Mouse (Mus musculus) splenic B cell, adult 2 months (primary cell): ENCODE results near the gene Mark3.
"Not testable (repeated sequence)": the region's sequence is repeated elsewhere in the genome, so short reads cannot be mapped to it uniquely, and the experiment has no call there.

Experiments used
- DNase-seq: peaks from one replicate; pipeline ENCODE4 v3.0.0-alpha.2; 2011; ENCODE audit warnings: low read depth, low spot score
- H3K27me3 ChIP-seq: 2 replicates; pipeline ENCODE4 v1.6.1; 2012; ENCODE audit warnings: mild to moderate bottlenecking, low read length, moderate library complexity, mixed read lengths; ENCODE audit not compliant: control insufficient read depth, poor library complexity, insufficient read depth, severe bottlenecking
- H3K36me3 ChIP-seq: 2 replicates; pipeline ENCODE4 v1.6.1; 2012; ENCODE audit warnings: mild to moderate bottlenecking, low read length, moderate library complexity, mixed read lengths; ENCODE audit not compliant: control insufficient read depth, poor library complexity, insufficient read depth, severe bottlenecking

Mark3 gene

DNA sequence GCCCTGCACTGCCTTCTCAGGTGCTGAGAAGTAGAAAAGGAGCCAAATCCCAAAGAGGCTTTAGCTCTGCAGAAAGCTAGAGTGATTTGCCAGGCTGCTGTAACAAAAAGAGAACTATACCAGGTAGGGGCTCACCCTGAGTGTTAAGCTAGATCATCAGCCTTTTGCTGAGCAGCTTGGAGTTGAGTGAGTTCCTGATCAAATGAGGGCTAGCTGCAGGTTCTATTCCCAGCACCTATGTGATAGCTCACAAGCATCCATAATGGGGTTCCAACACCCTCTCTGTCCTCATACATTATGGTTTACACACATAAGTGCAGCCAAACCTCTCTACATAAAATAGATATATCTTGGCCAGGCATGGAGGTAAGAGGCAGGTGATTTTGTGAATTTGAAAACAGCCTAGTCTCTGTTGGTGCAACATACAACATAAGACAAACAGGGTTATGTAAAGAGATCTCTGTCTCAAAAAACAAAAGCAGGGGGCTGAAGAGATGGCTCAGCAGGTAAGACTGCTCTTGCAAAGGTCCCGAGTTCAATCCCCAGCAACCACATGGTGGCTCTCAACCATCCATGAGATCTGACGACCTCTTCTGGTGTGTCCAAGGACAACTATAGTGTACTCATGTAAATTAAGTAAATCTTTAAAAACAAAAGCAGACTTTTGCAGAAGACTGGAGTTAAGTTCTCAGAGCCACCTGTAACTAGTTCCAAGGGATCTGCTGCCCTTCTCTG, 25.6 kb upstream of the Mark3 start:
- H3K27me3 ChIP-seq = no peaks in the 10 kb centered on the region
- DNase-seq = no peak
- H3K36me3 ChIP-seq = peaks cover 9% of the 10 kb centered on the region; the same call in 1 of the 2 replicates

DNA sequence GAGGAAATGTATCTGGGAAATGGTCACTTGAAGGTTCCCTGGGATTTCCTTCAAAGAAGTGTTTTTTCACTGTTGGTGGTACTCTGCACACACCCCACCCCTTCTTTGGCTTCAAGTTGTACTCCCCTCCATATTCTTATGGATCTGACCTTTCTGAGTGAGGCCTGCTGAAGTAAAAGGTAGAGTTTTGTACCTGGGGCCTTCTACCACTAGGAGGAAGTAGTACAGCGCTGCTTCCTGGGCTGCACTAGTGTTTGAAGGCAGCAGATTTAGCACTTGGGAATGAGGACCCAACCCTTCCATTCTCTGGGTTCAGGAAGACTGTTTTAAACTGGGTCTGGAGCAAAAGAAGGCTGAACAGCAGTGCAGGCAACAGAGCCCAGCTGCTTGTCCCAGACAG, 23.6 kb upstream of the Mark3 start:
- no peak for DNase-seq
- H3K36me3 ChIP-seq = peaks cover 6% of the 10 kb centered on the region; the same call in 1 of the 2 replicates
- H3K27me3 ChIP-seq = no peaks in the 10 kb centered on the region

- no peak for DNase-seq
- Histone ChIP-seq H3K27me3 (no peaks in the 10 kb centered on the region), H3K36me3 (peaks cover 2% of the 10 kb centered on the region; the same call in 1 of the 2 replicates)
Observed at GRCm38 (mm10) chr12:111552342-111552741, 22.0 kb upstream of the Mark3 start.

DNA sequence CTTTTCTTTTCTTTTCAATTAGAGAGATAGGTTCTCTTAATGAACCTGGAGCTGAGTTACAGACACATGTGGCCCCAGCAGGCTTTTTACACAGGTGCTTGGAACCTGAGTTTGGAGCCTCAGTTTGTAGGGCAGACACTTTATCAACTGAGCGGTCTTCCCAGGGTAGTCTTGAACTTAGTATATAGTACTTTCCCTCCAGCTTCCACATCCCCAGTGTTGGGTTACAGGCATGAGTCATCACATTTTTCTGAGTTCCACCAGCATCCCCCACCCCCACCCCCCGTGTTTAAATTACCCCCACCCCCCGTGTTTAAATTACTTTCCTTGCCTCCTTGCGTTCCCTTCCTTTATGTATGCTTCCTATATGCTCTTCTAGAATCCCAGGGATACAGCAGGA, 19.0 kb upstream of the Mark3 start:
- H3K27me3 ChIP-seq = no peaks in the 10 kb centered on the region
- DNase-seq = no peak
- no peaks in the 10 kb centered on the region for H3K36me3 ChIP-seq

- H3K36me3 ChIP-seq, H3K27me3 ChIP-seq, DNase-seq: not testable (repeated sequence)
Observed at GRCm38 (mm10) chr12:111555893-111556292, 18.4 kb upstream of the Mark3 start.

- no peaks in the 10 kb centered on the region for H3K36me3 ChIP-seq
- no peaks in the 10 kb centered on the region for H3K27me3 ChIP-seq
- no peak for DNase-seq
Observed at GRCm38 (mm10) chr12:111557538-111557937, 16.8 kb upstream of the Mark3 start.

DNA sequence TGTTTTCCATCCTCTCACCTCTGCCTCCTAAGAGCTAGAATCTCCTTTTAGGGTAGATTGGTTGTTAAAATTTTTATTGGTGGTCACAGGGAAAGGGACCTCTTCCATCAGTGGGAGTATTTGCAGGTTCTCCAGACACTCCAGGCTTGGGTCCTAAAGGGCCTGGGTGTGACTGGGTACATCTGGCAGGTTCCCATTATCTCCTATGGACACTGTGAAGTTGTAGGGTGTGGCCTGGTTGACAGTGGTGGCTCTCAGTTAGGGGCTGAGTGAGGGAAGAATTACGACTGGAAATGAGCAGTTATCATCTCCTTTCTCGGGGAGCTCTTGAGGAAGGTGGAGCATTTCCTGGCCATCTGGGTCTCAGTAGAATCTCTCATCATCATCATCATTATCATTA, 15.7 kb upstream of the Mark3 start:
- no peaks in the 10 kb centered on the region for H3K36me3 ChIP-seq
- no peak for DNase-seq
- no peaks in the 10 kb centered on the region for H3K27me3 ChIP-seq

GRCm38 (mm10) chr12:111559647-111560258, 14.6 kb upstream of the Mark3 start:
- Histone ChIP-seq H3K36me3 (no peaks in the 10 kb centered on the region), H3K27me3 (no peaks in the 10 kb centered on the region)
- peak; percentile 77 for DNase-seq

GRCm38 (mm10) chr12:111560286-111560685, 14.0 kb upstream of the Mark3 start:
- Histone ChIP-seq H3K36me3 (no peaks in the 10 kb centered on the region), H3K27me3 (no peaks in the 10 kb centered on the region)
- no peak for DNase-seq

DNA sequence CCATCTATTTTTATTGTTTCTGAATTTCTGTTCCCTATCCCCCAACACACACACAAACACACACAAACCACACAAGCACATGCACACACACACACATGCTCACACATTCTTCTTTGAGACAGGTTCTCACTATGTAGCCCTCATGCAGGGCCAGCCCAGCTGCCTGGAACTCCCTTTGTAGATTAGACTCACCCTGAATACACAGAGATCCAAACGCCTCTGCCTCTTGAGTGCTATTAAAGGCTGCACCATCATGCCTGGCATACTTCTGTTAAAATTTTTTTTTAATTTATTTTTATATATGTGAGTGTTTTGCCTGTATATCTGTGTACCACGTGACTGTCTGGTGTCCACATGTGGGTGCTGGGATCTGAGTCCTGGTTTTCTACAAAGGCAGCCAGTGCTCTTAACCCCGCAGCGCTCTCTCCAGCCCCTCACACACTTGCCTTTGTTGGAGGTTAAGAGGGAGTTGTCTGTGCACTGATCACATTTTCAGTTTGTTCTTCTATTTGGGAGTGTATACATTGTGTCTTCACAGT, 12.0 kb upstream of the Mark3 start:
- H3K36me3 ChIP-seq = no peaks in the 10 kb centered on the region

DNA sequence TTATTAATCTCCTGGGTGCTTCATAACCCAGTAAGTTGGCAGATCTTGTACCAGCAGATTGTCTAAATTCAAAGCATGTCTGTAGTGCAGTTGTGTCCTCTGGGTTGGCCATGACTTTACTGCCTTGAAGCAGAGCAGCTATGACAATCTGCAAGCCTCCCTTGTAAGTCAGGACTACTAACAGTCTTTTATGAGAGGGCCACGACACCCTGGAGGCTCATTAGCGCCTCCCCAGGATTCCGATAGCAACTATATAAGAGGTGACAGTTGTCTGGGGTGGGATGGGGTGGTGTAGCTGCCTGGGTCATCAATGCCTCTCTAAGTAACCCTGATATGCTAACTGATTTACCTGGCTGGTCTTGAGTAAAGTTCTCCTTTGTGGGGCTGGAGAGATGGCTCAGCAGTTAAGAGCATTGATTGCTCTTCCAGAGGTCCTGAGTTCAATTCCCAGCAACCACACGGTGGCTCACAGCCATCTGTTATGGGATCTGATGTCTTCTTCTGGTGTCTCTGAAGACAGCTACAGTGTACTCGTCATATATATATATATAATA, 11.2 kb upstream of the Mark3 start:
- DNase-seq = no peak
- Histone ChIP-seq H3K27me3 (no peaks in the 10 kb centered on the region), H3K36me3 (no peaks in the 10 kb centered on the region)

More for the DNA sequence above, 12.0 kb upstream of the Mark3 start:
- no peak for DNase-seq
- no peaks in the 10 kb centered on the region for H3K27me3 ChIP-seq

DNA sequence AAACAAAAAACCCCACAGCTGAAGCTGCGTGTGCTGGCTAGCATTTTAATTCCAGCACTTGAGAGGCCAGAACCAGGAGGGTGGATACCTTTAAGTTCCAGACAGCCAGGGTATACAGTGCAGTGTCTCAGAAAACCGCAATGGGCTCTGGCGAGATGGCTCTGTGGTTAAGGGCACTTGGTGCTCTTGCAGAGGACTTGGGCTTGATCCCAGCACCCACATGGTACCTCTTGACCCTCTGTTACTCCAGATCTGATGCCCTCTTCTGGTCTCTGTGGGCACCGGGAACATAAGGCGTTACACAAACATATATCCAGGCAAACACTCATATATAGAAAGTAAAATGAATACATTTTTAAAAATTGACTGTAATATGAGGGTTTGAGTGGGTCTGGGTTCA, 9.0 kb upstream of the Mark3 start:
- DNase-seq = no peak

DNA sequence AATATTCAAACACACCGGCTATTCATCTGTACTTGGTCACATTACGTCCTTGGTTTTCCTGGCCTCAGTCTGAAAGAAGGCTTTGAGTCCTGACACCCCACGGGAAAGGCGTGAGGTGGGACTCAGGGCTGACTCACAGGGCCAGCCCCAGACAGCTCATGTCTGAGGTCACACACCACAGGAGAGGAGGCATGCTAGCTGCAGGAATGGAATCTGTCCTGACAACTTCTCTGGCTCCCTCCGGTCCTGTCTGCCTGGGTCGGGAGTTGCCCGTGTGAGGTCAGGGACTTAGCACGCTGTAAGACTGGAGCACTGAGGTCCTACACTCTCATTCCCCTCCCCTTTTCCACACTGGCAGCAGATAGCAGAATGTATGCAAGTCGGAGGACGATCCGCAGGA, 5.5 kb upstream of the Mark3 start:
- no peaks in the 10 kb centered on the region for H3K36me3 ChIP-seq
- DNase-seq = no peak
- H3K27me3 ChIP-seq = no peaks in the 10 kb centered on the region

More for the DNA sequence above, 9.0 kb upstream of the Mark3 start:
- Histone ChIP-seq H3K27me3 (no peaks in the 10 kb centered on the region), H3K36me3 (no peaks in the 10 kb centered on the region)

DNA sequence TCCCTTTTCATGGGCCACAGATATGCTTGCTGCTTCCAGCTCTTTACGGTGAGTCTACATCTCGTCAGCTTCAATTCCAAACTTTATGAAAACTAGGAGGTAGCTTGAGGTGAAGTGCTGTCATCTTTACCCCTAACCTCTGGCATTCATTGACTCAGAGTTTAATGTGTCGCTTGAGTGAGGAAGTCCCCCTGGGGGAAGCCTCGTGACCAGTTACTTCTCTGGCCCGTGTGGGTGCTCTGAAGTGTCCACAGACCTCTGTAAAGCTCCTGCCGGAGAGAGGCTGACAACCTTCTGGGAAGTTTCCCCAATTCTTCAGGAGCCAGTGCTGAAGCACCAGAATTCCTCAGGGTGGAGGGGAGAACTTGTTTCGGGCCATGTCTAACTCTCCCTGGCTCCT, 1.9 kb upstream of the Mark3 start:
- H3K27me3 ChIP-seq = no peaks in the 10 kb centered on the region
- no peak for DNase-seq
- no peaks in the 10 kb centered on the region for H3K36me3 ChIP-seq

DNA sequence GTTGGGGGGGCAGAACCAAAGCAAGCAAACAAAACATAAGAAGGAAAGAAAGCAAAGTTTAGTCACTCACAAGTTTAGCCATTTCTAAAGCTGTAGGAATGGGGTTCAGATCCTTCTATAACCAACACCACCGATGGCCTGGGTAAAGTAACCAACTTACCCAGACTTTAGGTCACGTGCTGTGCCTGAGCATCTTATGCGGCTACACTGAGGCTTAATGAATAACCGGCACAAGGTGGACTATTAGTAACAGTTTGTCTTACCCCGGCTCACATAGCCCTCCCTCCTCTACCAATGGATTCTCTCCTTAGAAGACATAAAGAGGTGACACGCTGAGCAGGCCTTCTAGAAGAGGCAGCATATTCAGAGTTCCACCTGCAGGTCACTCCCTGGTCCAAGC, 1.0 kb upstream of the Mark3 start:
- no peak for DNase-seq
- no peaks in the 10 kb centered on the region for H3K36me3 ChIP-seq
- H3K27me3 ChIP-seq = no peaks in the 10 kb centered on the region
